Mouse (Mus musculus) liver, embryonic 14.5 days (tissue): ENCODE results near the gene Mcf2l. TPM values are rescaled to one million over a fixed set of nuclear protein-coding genes. Genes with fewer than 3 reads are reported as not detected.

Experiments
- ATAC-seq: fragments of 200-750 bp; cut with Nextera tagmentation; 2 replicates; pipeline ENCODE4 v1.8.0; 2017; ENCODE audit warnings: moderate number of reproducible peaks, mild to moderate bottlenecking, moderate library complexity; ENCODE audit not compliant: insufficient read depth
- DNase-seq, 3 experiments: peaks; one replicate each; pipeline ENCODE4 v3.0.0-alpha.2; 2012 to 2013; ENCODE audit warnings: low read depth in 3 of 3, low spot score in 3 of 3
- H3K27ac ChIP-seq: fragments of 300-500 bp; sonication (generic); 2 replicates; pipeline ENCODE4 v1.5.1; 2014; ENCODE audit warnings: moderate library complexity, mild to moderate bottlenecking, control low read depth, inconsistent platforms
- H3K27me3 ChIP-seq: fragments of 300-500 bp; sonication (generic); 2 replicates; pipeline ENCODE4 v1.6.1; 2014; ENCODE audit warnings: mild to moderate bottlenecking, low read length, moderate library complexity; ENCODE audit not compliant: control insufficient read depth, insufficient read depth
- H3K36me3 ChIP-seq: fragments of 300-500 bp; sonication (generic); replicated peaks from 2 replicates; pipeline ENCODE4 v1.6.1; 2014; ENCODE audit warnings: low read depth; ENCODE audit not compliant: control insufficient read depth, insufficient read depth
- H3K4me1 ChIP-seq, 2 experiments: fragments of 200-500 bp in 1 of 2; fragments of 300-500 bp in 1 of 2; sonication (generic) in 1 of 2; replicated peaks; 2 replicates each; pipeline ENCODE4 v1.6.1; 2012 to 2014; ENCODE audit warnings: antibody characterized with exemption in 1 of 2, inconsistent platforms in 1 of 2, low read length in 1 of 2; ENCODE audit not compliant: control insufficient read depth in 2 of 2, insufficient read depth in 2 of 2
- H3K4me2 ChIP-seq: fragments of 300-500 bp; sonication (generic); 2 replicates; pipeline ENCODE4 v1.6.1; 2014; ENCODE audit warnings: low read depth, mild to moderate bottlenecking, control low read depth, moderate library complexity
- H3K4me3 ChIP-seq, 2 experiments: fragments of 200-500 bp in 1 of 2; fragments of 300-500 bp in 1 of 2; sonication (generic) in 1 of 2; 2 replicates each; pipeline ENCODE4 v1.5.1; 2012 to 2014; ENCODE audit warnings: low read depth in 2 of 2, low read length in 2 of 2, mild to moderate bottlenecking in 2 of 2, control low read depth in 1 of 2, inconsistent platforms in 1 of 2, moderate library complexity in 1 of 2; ENCODE audit not compliant: insufficient read depth in 1 of 2
- H3K9ac ChIP-seq: fragments of 300-500 bp; sonication (generic); replicated peaks from 2 replicates; pipeline ENCODE4 v1.6.1; 2014; ENCODE audit warnings: mild to moderate bottlenecking, control low read depth, moderate library complexity
- H3K9me3 ChIP-seq: fragments of 300-500 bp; sonication (generic); 2 replicates; pipeline ENCODE4 v1.6.1; 2016; ENCODE audit warnings: low read length, mixed read lengths; ENCODE audit not compliant: control insufficient read depth
- CTCF ChIP-seq: IDR thresholded peaks from 2 replicates; pipeline ENCODE4 v1.5.1; 2016; ENCODE audit warnings: antibody characterized with exemption, low read depth, control low read depth
- EP300 ChIP-seq: IDR thresholded peaks from 2 replicates; pipeline ENCODE4 v1.6.1; 2016; ENCODE audit warnings: antibody characterized with exemption, low read depth
- WGBS: fragments of 180-500 bp; shearing (Covaris S2); extraction: QIAGEN DNeasy Blood & Tissue Kit; methylation state at CpG from one replicate; pipeline ENCODE4 v1.1.7; 2014; ENCODE audit not compliant: insufficient replicate concordance; 5-methylcytosine and 5-hydroxymethylcytosine counted together
- polyA plus RNA-seq, 2 experiments: library from polyadenylated mRNA; depleted of rRNA in 1 of 2; stranded (reverse) in 1 of 2; unstranded in 1 of 2; fragments of >200 nt; fragmentation: Nextera tagmentation in 1 of 2; extraction: Ambion mirVana in 1 of 2; gene quantifications; 2 replicates each; pipeline versions ENCODE4 v1.2.1 to v1.2.3; 2012 to 2014

Mcf2l gene
- polyA plus RNA-seq, 2 experiments: 0.44 to 0.72 TPM

DNA sequence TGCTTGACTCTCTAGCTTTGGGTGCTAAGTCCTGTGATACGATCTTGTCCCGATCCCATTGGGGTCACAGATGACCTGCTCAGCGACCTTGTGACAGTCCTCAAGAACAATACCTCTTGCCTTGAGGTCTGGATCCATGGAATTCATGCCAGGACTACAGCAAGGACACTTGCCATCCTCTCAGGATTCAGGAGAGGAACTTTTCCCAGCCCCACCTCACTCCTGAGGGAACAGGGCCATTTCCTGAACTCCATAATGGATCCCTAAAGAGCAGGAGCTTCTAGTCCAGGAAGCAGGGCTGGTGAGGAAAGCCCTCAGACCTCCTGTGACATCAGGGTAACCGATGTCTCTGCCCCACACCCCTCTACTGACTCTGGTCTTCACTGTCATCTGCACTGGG lies 34.1 kb downstream of the Mcf2l start:
- 49% methylated on average over 4 of the region's 4 CpGs for WGBS
- H3K9me3 ChIP-seq: no peaks in the 10 kb centered on the region
- H3K4me3 ChIP-seq: no peak overlapping the region
- H3K9ac ChIP-seq: no peak overlapping the region
- no peaks in the 10 kb centered on the region for H3K36me3 ChIP-seq
- no peaks in the 10 kb centered on the region for H3K4me1 ChIP-seq
- DNase-seq (no peak), ATAC-seq (no peak)
- no peaks in the 10 kb centered on the region for H3K27me3 ChIP-seq
- TF ChIP-seq EP300 (no peak), CTCF (no peak)
- no peak overlapping the region for H3K27ac ChIP-seq
- no peak overlapping the region for H3K4me2 ChIP-seq

DNA sequence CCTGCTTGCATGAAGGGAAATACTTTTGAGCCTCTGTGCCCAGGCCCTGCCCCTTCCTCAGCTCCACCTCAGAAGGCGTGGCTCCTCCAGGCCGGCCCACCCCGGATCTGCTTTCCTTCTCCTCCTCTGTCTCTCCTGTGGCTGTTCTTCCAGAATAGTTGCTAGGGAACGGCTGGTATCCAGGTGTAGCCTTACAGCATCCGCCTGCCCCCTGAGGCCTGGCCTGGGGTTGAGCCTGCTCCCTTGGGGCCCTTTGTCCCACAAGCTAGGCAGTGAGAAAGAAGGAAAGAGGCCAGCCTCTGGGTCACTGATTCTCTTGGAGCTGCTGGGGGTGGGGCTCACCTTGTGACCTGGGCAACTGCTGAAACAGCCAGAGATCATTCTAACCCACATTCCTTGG lies 38.4 kb downstream of the Mcf2l start:
- ATAC-seq (no peak), DNase-seq (no peak)
- Histone ChIP-seq H3K27me3 (peaks cover 6% of the 10 kb centered on the region), H3K4me2 (no peak overlapping the region), H3K27ac (no peak overlapping the region), H3K4me3 (no peak overlapping the region), H3K9ac (no peak overlapping the region), H3K36me3 (no peaks in the 10 kb centered on the region), H3K4me1 (no peaks in the 10 kb centered on the region), H3K9me3 (no peaks in the 10 kb centered on the region)
- TF ChIP-seq EP300: no peak
- TF ChIP-seq CTCF: no peak
- WGBS: 40% methylated on average over 5 of the region's 5 CpGs

DNA sequence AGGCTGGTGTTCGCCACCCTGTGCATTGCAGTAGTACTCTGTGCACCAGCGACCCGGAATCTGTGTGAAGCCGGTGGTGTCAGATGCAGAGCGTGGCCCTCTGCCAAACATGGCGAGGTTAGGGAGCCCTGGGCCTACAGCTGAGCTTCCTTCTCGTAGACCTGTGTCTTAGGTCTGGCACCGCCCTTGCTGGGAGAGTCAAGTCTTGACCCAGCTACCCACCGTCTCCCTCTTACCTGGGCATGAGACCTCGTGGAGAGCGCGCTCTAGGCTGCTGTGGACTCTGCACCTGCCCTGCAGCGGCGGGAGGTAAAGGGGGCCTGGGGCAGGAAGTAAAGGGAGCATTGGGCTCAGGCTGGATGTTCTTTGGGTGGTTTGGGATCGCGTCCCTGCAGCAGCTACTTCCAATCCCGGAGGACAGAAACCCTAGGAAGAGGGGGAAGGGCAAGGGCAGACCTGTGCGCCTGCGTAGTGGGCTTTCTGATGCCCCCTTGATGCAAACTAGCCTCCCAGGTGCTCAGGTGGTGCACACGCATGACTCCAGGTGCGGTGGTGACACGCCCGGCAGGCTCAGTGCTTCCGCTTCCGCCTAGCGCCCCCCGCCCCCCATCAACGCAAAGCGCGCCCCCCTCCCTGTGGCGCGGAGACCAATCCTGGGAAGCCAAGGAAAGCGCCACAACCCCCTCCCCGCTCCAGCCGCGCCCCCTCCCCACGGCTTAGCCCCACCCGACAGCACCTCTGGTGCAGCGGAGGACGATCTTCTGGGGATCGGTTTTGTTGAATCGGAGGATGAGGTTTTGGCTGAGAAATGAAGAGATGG lies 41.8 kb downstream of the Mcf2l start:
- TF ChIP-seq EP300: no peak
- no peak for TF ChIP-seq CTCF
- WGBS: 20% methylated on average over 42 of the region's 42 CpGs
- ATAC-seq: no peak
- H3K4me3 ChIP-seq: no peak overlapping the region; a peak in 1 of 4 replicates
- no peak for DNase-seq
- H3K9ac ChIP-seq: no peak overlapping the region
- no peak overlapping the region for H3K27ac ChIP-seq
- no peaks in the 10 kb centered on the region for H3K9me3 ChIP-seq
- H3K36me3 ChIP-seq: no peaks in the 10 kb centered on the region
- H3K4me1 ChIP-seq: no peaks in the 10 kb centered on the region
- H3K27me3 ChIP-seq: peaks cover 9% of the 10 kb centered on the region
- no peak overlapping the region for H3K4me2 ChIP-seq

DNA sequence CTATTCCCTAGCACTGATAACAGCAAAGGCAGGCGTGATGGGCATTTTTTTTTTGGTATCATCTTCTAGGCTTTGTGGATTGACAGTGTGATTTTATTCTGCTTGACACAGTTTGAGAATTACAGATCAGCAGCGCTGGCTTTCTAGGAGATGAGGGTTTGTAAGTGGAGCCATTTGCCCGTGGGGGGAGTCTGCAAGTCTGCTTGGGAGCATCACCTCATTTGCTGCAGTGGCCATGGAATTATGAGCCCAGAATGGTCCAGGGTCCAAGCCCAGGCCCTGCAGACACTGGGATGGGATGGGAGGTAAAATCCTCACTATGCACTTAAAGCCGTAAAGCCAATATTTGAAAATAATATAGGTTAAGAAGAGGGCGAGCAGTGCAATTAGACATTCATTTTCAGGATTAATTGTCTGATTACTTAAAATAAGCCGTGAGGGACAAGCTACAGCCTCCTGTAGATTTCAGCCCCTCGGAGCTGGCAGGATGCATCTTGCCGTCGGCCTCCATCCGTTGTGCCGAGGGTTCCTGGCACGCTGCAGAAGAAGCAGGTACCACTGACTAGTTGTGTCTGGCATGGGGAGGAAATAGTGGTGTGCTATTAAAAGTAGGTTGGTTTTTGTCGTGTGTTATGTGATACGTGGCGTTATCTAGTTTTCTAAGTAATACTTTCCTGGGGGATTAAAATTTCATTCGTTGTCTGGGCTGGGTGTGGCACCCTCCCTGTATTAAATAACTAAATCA lies 42.7 kb downstream of the Mcf2l start:
- Histone ChIP-seq H3K4me3 (no peak overlapping the region), H3K27ac (no peak overlapping the region), H3K9me3 (no peaks in the 10 kb centered on the region), H3K36me3 (no peaks in the 10 kb centered on the region), H3K9ac (no peak overlapping the region), H3K4me1 (no peaks in the 10 kb centered on the region), H3K4me2 (no peak overlapping the region), H3K27me3 (peaks cover 9% of the 10 kb centered on the region)
- no peak for TF ChIP-seq CTCF
- TF ChIP-seq EP300: no peak
- ATAC-seq: no peak
- WGBS: 57% methylated on average over 16 of the region's 16 CpGs
- no peak for DNase-seq

DNA sequence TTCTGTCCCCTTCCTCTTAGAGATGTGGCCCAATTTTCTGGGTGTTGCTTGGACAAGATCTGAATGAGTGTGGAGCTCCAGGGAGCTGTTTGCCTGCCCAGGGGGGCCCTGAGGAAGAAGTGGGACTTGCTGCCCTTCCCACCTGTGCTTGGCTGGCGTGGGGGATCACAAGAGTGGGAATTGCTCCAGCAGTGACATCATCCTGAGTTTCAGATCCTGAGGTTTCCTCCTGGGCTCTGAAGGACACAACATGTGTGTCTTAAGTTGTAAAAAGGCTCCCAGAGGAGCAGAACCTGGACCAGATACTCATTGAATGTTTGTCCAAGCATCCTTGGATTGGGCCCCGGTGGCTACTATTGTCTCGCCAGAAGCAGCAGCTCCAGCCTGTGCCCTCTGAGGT lies 43.4 kb downstream of the Mcf2l start:
- Histone ChIP-seq H3K4me3 (no peak overlapping the region), H3K27ac (no peak overlapping the region), H3K27me3 (peaks cover 9% of the 10 kb centered on the region), H3K9me3 (no peaks in the 10 kb centered on the region), H3K36me3 (no peaks in the 10 kb centered on the region), H3K4me2 (no peak overlapping the region), H3K9ac (no peak overlapping the region), H3K4me1 (no peaks in the 10 kb centered on the region)
- TF ChIP-seq EP300: no peak
- TF ChIP-seq CTCF: no peak
- ATAC-seq (no peak), DNase-seq (no peak)
- WGBS: 65% methylated on average over 3 of the region's 3 CpGs
